8 mouse cellular contexts compared by ENCODE assay signal in genomic region chr19:58806364-58806763, GRCm38 (mm10). TPM values are rescaled to one million over a fixed set of nuclear protein-coding genes. Genes with fewer than 3 reads are reported as not detected.
A peak's percentile ranks its signal among the peaks of the same experiment; 100 is the strongest.
DNase-seq lines count a peak whose midpoint lies in the region; ATAC-seq and TF ChIP-seq lines count a peak whose summit lies in the region.

No protein-coding gene starts in this region.

- no peaks in the 10 kb centered on the region for H3K36me3 ChIP-seq in G1E (replicated peaks)

- peaks cover 25% of the 10 kb centered on the region for H3K9me3 ChIP-seq in G1E (replicated peaks)

- peak; percentile 4; the same call in 1 of the 2 replicates for TF ChIP-seq CTCF in G1E (IDR thresholded peaks at IDR 0.05; ENCODE audit: low read depth, low read length)
- peak; percentile 88 for TF ChIP-seq CTCF in left cerebral cortex, adult 2 months (IDR thresholded peaks at IDR 0.05)

- intact Hi-C loops in heart, postnatal 36 days (cut with DNase I), result loop anchor here (1.0 to 5.0 kb wide), 3 partner anchors 20 to 391 kb away; no protein-coding TSS in a partner anchor
- intact Hi-C loops in left cerebral cortex, adult 2 months (cut with DNase I), result loop anchor here (1.0 to 5.0 kb wide), 2 partner anchors 98 to 391 kb away; no protein-coding TSS in a partner anchor

- H3K4me3 ChIP-seq in G1E (ENCODE audit: low read depth, low read length), result no peak overlapping the region
- no peak overlapping the region for H3K4me3 ChIP-seq in left cerebral cortex, adult 2 months

- no peaks in the 10 kb centered on the region for H3K4me1 ChIP-seq in G1E (ENCODE audit: insufficient read depth, low read depth, low read length)

- no peak for ATAC-seq in G1E (ENCODE audit: extremely low read depth, insufficient number of reproducible peaks, low FRiP score, poor library complexity, severe bottlenecking)
- ATAC-seq in erythroblast, adult 5-6 weeks (replicated peaks; ENCODE audit: low FRiP score, poor library complexity, severe bottlenecking), result no peak

- DNase-seq in G1E (ENCODE audit: low spot score), result no peak
- peak; percentile 25 to 63 for DNase-seq in adrenal gland, postnatal 4 days (ENCODE audit: low spot score in 2 of 2)
- peak; percentile 12 for DNase-seq in fibroblast of lung, adult 2 months (ENCODE audit: low read depth)
- DNase-seq in heart, postnatal 36 days, result peak; percentile 74 to 75
- peak; percentile 73 to 78 for DNase-seq in left cerebral cortex, adult 2 months (ENCODE audit: extremely low spot score in 1 of 2, low spot score in 2 of 2)
- peak; percentile 80 for DNase-seq in mesoderm, embryonic 11.5 days (ENCODE audit: low read depth, low spot score)
- DNase-seq in right cerebral cortex, postnatal 25 days, result peak; percentile 67

- H3K27me3 ChIP-seq in G1E (ENCODE audit: insufficient read depth, low read length), result no peaks in the 10 kb centered on the region

- H3K27ac ChIP-seq in left cerebral cortex, adult 2 months, result no peak overlapping the region

RNA-seq across cellular contexts. Expression of gene 1700019N19Rik, which starts 12.1 kb away (rescaled TPM):
- total RNA-seq in G1E (2014; fragmentation: Nextera tagmentation) (not detected in 2 replicates), G1E (2017) (not detected in 2 replicates)
- not detected in 2 replicates for polyA plus RNA-seq in G1E (2012)
- under 1 TPM in 1 of 2 experiments, not detected in 1; 0.42 TPM for total RNA-seq in adrenal gland, postnatal 4 days (2021)
- not detected for total RNA-seq in heart, postnatal 36 days (2021)
- not detected for total RNA-seq in left cerebral cortex, adult 2 months (2021)
- not detected in 2 replicates for total RNA-seq in erythroblast, adult 5-6 weeks (2015; ENCODE audit: low replicate concordance)
- total RNA-seq in erythroblast, adult 5-6 weeks (2017; ENCODE audit: low replicate concordance), result not detected in 2 replicates

RNA-seq across cellular contexts. Expression of gene Pnliprp2, which starts 46.8 kb away (rescaled TPM):
- total RNA-seq in G1E (2014; fragmentation: Nextera tagmentation) (not detected in 2 replicates), G1E (2017) (not detected in 2 replicates)
- polyA plus RNA-seq in G1E (2012), result not detected in 2 replicates
- total RNA-seq in adrenal gland, postnatal 4 days (2021), result 10 to 100 TPM in 1 of 2 experiments, not detected in 1; 67.8 TPM
- not detected for total RNA-seq in heart, postnatal 36 days (2021)
- not detected for total RNA-seq in left cerebral cortex, adult 2 months (2021)
- not detected in 2 replicates for total RNA-seq in erythroblast, adult 5-6 weeks (2015; ENCODE audit: low replicate concordance)
- not detected in 2 replicates for total RNA-seq in erythroblast, adult 5-6 weeks (2017; ENCODE audit: low replicate concordance)
